Mouse (Mus musculus) mesoderm, embryonic 11.5 days (tissue): Measurements from ENCODE around the gene Prl3d3.
"Not testable (repeated sequence)": the region's sequence is repeated elsewhere in the genome, so short reads cannot be mapped to it uniquely, and the experiment has no call there.

Source experiments
- DNase-seq: peaks from one replicate; pipeline ENCODE4 v3.0.0-alpha.2; 2012; ENCODE audit warnings: low read depth, low spot score

Prl3d3 gene

DNA sequence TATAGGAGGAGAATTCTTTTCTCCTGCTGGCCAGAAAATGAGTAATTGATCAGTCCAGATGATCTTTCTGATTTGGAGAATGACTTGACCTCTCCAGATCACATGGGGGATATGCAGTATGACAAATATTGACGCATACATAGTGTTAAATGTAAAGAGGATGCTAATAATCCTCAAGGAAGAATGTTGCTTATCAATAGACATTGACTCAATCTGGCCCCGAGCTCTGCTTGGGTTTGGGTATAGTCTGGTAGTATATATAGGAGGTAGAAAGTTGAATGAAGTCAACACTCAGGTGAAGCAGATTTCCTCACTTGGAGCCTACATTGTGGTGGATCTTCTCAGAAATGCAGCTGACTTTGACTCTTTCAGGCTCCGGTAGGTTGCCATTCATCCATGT, at the start of gene Prl3d3:
Gene Prl3d3, plus strand, starts transcription at position 301 of the 400 bp plus-strand sequence.
- DNase-seq = not testable (repeated sequence)

DNA sequence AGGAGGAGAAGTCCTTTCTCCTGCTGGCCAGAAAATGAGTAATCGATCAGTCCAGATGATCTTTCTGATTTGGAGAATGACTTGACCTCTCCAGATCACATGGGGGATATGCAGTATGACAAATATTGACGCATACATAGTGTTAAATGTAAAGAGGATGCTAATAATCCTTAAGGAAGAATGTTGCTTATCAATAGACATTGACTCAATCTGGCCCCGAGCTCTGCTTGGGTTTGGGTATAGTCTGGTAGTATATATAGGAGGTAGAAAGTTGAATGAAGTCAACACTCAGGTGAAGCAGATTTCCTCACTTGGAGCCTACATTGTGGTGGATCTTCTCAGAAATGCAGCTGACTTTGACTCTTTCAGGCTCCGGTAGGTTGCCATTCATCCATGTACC, 35.2 kb upstream of the Prl3d3 start, which contains the start of gene Prl3d2:
Gene Prl3d2, plus strand, starts transcription at position 301 of the 400 bp plus-strand sequence.
- DNase-seq = not testable (repeated sequence)

DNA sequence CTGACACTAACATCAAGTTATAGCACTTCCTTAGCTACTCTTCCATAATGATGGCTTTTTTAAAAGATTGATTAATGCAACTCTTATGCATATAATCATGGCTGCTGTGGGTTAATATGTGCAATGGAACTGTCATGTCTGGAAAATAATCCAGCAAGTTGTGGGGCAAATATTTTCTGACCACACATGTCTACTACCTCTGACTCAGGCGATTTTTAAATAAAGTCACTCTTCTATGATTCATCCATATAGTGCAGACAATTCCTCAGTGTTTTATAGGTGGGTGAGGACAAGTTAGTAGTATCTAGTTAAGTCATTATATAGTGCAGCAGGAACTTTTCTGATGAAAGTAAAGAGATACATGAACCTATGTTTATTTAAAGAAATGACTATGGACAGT, 8.3 kb upstream of the Prl3d3 start:
- no peak for DNase-seq

DNA sequence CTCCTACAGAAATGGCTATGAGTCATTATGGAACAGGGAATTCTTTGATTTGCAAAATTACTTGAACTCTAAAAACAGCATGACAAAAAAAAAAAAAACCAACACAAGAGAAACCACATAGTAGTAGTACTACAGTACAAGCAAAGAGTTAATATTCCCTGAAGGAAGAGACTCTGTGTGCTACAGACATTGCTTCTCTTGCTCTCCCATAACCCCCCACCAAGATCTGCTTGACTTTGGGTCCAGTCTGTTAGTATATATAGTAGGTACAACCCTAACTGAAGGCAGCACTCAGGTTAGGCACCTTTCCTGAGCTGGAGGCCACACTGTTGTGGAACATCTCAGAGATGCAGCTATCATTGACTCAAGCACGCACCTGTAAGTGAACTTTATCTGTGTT, 39.8 kb downstream of the Prl3d3 start, which contains the start of gene Prl3c1:
Gene Prl3c1, plus strand, starts transcription at position 301 of the 400 bp plus-strand sequence.
- DNase-seq = no peak
